Mouse (Mus musculus) testis, adult 2 months (tissue): ENCODE measurements at regions not wholly inside any gene's neighbourhood (a gene's known extent, or its start where the extent isn't known, plus 50 kb on each side); places are given as distances from the start of the nearest gene placed in this dataset.

ENCODE experiments used
- H3K27ac ChIP-seq: fragments of 200-500 bp; 2 replicates; pipeline ENCODE4 v1.5.1; 2012; ENCODE audit warnings: low read depth, low read length; ENCODE audit not compliant: control insufficient read depth, insufficient read depth
- H3K27me3 ChIP-seq: fragments of 200-500 bp; 2 replicates; pipeline ENCODE4 v1.6.1; 2012; ENCODE audit warnings: mild to moderate bottlenecking, low read length, moderate library complexity; ENCODE audit not compliant: control insufficient read depth, insufficient read depth
- H3K36me3 ChIP-seq: fragments of 200-500 bp; 2 replicates; pipeline ENCODE4 v1.6.1; 2012; ENCODE audit warnings: mild to moderate bottlenecking, low read length; ENCODE audit not compliant: control insufficient read depth, insufficient read depth
- H3K4me1 ChIP-seq: fragments of 200-500 bp; 2 replicates; pipeline ENCODE4 v1.6.1; 2012; ENCODE audit warnings: low read length; ENCODE audit not compliant: control insufficient read depth, insufficient read depth
- H3K4me3 ChIP-seq: fragments of 200-500 bp; 2 replicates; pipeline ENCODE4 v1.5.1; 2012; ENCODE audit warnings: low read depth, mild to moderate bottlenecking, low read length, moderate library complexity, mixed read lengths; ENCODE audit not compliant: control insufficient read depth
- CTCF ChIP-seq: fragments of 200-500 bp; IDR thresholded peaks from 2 replicates; pipeline ENCODE4 v1.5.1; 2012; ENCODE audit warnings: low read depth, mild to moderate bottlenecking, inconsistent platforms, low read length, moderate library complexity; ENCODE audit not compliant: control insufficient read depth, insufficient read depth, insufficient replicate concordance
- POLR2A ChIP-seq: fragments of 200-500 bp; IDR thresholded peaks from 2 replicates; pipeline ENCODE4 v1.6.1; 2012; ENCODE audit warnings: low read depth, mild to moderate bottlenecking, inconsistent platforms, low read length, moderate library complexity; ENCODE audit not compliant: control insufficient read depth

DNA sequence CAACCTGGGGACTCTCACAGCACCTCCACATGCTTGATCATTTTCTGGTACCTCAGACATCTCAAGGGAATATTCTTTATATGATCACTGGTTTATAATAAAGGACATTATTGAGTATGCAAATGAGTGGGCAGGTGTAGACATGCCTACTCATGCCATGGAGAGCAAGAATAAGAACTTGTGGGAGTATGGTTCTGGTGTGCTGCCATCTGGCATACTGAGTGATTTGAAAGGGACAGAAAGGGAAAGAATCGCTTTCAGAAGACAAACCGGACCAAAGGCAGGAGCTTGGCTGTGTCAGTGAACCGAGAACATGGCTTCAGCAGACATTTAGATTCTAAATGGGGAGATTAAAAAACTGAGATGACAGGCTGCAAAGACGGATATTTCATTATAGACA, 276.9 kb upstream of the Tgfbr2 start:
- TF ChIP-seq POLR2A (no peak), CTCF (no peak)
- Histone ChIP-seq H3K27ac (no peak overlapping the region), H3K4me3 (no peak overlapping the region), H3K36me3 (no peaks in the 10 kb centered on the region), H3K27me3 (no peaks in the 10 kb centered on the region), H3K4me1 (no peaks in the 10 kb centered on the region)

DNA sequence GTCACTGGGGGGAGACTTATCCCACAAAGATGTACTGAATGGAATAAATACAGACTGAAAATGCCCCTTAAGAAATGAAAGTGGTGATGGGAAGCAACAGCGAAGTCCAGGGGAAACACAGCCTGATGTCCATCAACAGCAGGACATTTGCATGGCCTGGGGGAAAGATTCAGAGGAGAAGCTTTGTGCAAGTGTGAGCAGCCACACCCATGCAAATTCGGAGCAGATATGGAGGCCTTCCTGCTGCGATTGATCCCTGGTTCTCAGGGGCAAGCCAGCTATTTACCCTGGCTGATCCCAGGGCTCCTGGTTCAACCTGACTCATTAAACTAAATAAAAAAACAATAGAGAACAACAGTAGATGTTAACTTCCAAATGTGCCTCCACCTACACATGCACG, 275.7 kb upstream of the Tgfbr2 start:
- Histone ChIP-seq H3K27ac (no peak overlapping the region), H3K36me3 (no peaks in the 10 kb centered on the region)
- no peak for TF ChIP-seq POLR2A
- no peak for TF ChIP-seq CTCF

DNA sequence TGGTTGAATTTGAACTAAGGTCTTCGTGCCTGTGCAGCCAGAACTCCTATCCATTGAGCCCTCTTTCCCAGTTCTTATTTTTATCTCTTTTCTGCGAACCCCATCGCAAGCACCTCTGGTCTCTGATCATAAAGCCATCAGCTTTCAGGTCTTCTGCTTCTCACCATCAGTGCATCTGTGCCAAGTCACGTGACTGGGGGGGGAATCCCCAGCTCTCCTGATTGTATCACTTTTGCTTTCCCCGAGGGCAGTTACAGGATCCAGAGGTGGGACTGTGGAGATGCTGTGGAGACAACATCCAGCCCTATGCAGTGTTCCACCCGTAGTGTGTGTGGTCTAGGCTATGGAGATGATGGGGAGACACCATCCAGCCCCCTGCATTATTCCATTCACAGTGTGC, 272.6 kb upstream of the Tgfbr2 start:
- TF ChIP-seq POLR2A (no peak), CTCF (no peak)
- no peaks in the 10 kb centered on the region for H3K36me3 ChIP-seq
- H3K27ac ChIP-seq = no peak overlapping the region
- no peaks in the 10 kb centered on the region for H3K4me1 ChIP-seq
- H3K27me3 ChIP-seq = no peaks in the 10 kb centered on the region
- H3K4me3 ChIP-seq = no peak overlapping the region

More for the DNA sequence above, 275.7 kb upstream of the Tgfbr2 start:
- H3K27me3 ChIP-seq = no peaks in the 10 kb centered on the region
- H3K4me1 ChIP-seq = no peaks in the 10 kb centered on the region
- no peak overlapping the region for H3K4me3 ChIP-seq

DNA sequence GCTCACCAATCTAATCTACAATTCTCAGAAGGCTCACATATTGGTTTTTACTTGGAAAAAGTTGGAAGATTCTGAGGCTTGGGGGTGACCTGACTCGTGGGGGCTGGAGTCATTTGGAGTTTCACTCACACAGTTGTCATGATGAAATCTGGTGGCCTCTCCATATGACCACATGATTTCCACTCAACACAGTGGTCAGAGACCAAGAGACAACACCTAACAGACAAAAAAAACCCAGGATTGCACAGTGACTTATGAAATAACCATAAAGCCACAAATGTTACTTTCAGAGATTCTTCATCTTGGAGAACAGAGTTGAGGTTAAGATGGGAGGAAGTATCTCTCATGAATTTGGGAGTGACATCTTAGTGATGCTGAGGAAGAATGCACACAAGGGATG, 263.4 kb upstream of the Tgfbr2 start:
- Histone ChIP-seq H3K27ac (no peak overlapping the region), H3K27me3 (no peaks in the 10 kb centered on the region), H3K36me3 (no peaks in the 10 kb centered on the region), H3K4me1 (no peaks in the 10 kb centered on the region), H3K4me3 (no peak overlapping the region)
- TF ChIP-seq POLR2A (no peak), CTCF (no peak)

DNA sequence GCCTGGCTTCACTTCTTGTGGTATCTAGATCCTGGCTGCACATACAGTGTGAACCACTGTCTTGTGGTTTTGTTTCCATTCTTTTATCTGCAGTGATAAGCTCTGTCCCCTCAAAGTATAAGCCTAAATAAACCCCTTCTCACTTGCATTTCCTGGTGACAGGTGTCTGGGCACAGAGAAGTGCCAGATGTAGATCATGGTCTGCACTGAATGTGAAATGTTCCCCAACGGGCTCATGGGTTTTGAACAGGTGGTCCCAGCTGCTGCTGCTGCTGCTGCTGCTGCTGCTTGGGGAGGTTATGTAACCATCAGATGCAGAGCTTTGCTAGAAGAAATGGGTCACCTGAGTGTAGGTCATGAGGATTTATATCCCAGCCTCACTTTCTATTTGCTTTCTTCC, 259.3 kb upstream of the Tgfbr2 start:
- H3K27ac ChIP-seq = no peak overlapping the region
- TF ChIP-seq POLR2A (no peak), CTCF (no peak)
- no peak overlapping the region for H3K4me3 ChIP-seq
- H3K36me3 ChIP-seq = no peaks in the 10 kb centered on the region
- no peaks in the 10 kb centered on the region for H3K4me1 ChIP-seq
- H3K27me3 ChIP-seq = no peaks in the 10 kb centered on the region

DNA sequence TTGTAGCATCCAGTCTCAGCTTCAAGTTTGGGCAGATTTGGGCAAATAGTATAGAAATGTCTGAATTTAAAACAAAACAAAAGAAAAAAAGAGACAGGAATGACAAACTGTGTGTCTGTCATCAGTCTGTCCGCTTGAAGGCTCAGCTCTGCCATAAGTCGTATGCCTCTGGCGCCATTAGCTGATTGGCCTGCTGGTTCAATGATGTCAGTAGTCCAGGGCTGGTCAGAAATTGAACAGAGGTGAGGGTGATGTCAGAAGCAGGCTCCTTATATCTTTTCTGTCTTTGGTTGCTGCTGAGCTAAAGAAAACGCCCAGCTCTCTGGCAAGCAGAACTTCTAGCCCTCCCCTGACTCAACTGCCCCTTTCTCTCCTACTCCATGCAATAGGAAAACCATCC, 253.9 kb upstream of the Tgfbr2 start:
- TF ChIP-seq CTCF = no peak
- TF ChIP-seq POLR2A = no peak
- no peak overlapping the region for H3K27ac ChIP-seq
- H3K4me3 ChIP-seq = no peak overlapping the region
- H3K27me3 ChIP-seq = no peaks in the 10 kb centered on the region
- H3K4me1 ChIP-seq = no peaks in the 10 kb centered on the region; the same call in 1 of the 2 replicates
- H3K36me3 ChIP-seq = no peaks in the 10 kb centered on the region

DNA sequence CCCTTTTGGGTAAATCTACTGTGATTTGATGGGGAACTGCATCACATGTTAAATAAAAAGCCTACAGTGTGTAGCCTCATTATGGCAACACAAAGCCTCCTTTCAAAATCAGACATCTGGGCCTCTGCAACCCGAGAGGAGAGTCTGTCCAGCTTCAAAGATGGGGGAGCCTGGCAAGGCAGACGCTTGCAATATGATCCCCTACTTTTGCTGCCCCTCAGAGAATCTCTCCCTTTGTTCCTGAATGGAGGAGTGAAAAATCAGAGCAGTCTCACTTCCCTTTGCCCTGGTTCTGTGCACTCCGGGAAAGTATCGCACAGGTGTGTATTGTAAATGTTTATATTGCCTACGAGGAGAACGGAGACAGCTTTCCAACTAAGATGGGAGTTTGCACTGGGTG, 253.3 kb upstream of the Tgfbr2 start:
- Histone ChIP-seq H3K27ac (no peak overlapping the region), H3K4me1 (no peaks in the 10 kb centered on the region; the same call in 1 of the 2 replicates), H3K27me3 (no peaks in the 10 kb centered on the region), H3K4me3 (no peak overlapping the region), H3K36me3 (no peaks in the 10 kb centered on the region)
- TF ChIP-seq CTCF (no peak), POLR2A (no peak)

DNA sequence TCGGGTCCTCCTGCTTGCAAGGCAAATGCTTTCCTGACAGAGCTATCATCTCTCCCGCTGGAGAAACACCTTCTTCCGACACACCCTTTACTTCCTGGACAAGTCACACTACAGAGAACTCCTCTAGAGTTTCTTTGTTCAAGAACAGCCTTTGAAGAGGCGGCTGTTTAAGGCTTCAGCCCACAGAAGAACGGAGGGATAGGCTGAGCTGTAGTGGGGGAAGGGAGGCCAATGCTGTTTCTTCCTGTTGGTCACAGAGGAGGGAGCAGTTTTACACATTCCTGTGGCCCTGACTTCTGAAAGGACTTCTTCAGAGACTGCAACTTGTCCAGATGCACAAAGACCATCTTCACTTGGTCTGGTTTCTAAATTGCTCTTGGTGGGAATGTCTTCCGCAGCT, 252.1 kb upstream of the Tgfbr2 start:
- no peak overlapping the region for H3K27ac ChIP-seq
- H3K27me3 ChIP-seq = no peaks in the 10 kb centered on the region
- no peak overlapping the region for H3K4me3 ChIP-seq
- no peaks in the 10 kb centered on the region; the same call in 1 of the 2 replicates for H3K4me1 ChIP-seq
- no peak for TF ChIP-seq POLR2A
- TF ChIP-seq CTCF = no peak
- H3K36me3 ChIP-seq = no peaks in the 10 kb centered on the region
